Mouse (Mus musculus): ENCODE results near the gene Srgn. TPM values are rescaled to one million over a fixed set of nuclear protein-coding genes. Genes with fewer than 3 reads are reported as not detected.

Gene Srgn
- 1,000 to 10,000 TPM in 1 of 2 experiments, 100 to 1,000 TPM in 1; 762 to 1,217 TPM for polyA plus RNA-seq (2017; shearing (Covaris generic))

DNA sequence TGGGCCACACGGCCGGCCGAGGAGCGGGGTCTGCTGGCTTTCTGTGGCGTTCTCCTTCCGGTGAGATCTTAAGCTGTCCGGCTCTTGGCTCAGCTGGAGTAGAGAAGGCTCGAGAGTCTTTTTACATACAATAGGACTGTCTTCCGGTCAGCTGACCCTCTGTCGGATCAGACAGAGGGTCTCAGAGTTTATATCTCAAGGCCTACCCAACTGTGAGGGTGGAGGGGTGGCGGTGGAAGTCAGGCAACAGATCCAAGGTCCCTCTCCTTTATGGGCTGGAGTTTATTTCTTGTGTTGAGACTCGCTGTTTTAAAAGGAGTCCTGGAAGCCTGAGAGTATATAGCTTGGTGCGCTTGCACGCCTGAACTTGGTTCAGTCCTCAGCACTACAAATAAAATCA lies at the start of gene Srgn:
TSS of gene Srgn (minus strand) at position 101 of the 400 bp plus-strand sequence.

DNA sequence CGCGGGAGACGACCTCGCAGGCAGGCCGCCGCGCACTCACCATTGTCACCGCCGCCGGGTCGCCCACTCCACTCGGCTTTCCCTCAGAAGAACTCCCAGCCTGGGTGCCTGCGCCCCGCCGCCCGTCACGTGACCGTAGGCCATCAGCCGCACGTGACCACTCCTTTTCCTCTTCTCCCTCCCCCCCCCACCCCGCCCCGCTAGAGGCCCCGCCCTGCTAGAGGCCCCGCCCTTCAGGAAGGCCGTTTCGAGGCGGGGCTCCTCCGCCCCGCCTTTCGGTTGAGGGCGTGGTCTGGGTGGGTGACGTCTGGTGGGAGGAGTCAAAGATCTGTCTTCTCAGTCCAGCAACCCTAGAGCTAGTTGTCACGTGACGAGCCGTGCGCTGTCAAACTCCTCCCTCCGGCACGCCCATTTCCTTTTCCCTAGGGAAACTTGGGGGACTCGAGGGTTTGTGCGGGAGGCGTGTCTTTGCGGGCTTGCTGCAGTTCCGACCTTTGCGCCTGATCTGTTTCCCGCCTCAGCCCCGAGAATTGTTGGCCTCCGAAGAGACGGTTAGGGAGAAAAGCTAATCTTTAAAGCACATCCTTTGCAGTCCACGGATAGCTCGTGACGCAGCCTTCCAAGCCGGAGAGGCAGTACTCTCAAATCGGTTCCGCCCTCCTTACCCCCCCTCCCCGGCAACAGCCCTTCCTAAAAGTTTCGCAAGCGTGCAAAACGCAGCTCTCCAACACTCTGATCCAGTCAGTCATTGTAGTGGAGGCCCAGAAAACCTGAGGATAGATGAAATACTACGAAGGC lies 40.4 kb downstream of the Srgn start, which contains the start of gene Vps26a:
TSS of gene Vps26a (minus strand) at position 188 of the 798 bp plus-strand sequence.

DNA sequence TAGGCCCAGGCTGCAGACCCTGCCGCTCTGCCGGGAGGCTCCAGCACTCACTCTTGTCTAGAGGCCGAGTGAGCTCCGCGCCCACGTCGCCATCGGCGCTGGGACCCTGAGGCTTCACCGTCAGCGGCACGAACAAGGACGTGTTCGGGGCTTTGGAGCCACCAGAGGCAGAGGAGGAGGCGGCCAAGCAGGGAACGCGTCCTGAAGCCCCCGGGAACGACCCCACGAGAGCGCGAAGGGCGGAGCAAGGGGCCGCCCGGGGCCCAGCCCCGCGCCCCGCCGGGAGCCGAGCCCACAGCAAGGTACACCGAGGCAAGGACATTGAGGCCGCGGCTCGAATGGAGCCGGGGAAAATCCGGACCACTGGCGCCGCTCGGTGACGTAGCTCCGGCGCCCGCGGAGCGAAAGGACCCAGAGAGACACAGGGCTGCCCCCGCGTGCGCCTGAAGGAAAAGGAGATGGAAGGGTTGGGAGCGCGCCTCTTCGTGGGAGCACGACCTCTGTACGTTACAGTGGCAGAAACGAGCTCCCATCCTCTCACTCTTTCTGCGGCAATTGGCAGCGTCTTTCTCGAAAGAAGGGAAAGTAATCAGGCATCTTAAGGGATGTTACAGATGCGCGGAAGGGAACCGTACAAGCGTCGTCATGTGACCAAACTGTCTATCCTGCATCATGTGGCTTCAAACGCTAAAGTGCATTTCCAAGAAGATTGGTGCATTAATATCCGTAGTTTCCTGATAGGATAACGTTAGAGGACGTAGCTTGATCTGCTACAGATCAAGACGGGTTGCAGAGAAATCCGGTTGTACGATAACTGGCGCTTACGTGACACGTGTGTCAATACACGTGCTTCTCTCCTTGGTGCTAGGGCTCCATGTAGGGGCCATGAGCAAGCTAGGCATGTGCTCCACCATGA lies 77.6 kb downstream of the Srgn start, which contains the start of the genes 4930507D05Rik and Supv3l1:
TSS of gene 4930507D05Rik (plus strand) at position 126 of the 916 bp plus-strand sequence.
TSS of gene Supv3l1 (minus strand) at position 375 of the 916 bp plus-strand sequence.

Other genes starting within 250 kb of the Srgn start
- gene Hk1, start 147.5 kb downstream of the Srgn start, polyA plus RNA-seq (2017; shearing (Covaris generic)): 100 to 1,000 TPM; 113 to 116 TPM
- under 1 TPM; 0.35 to 0.56 TPM for gene Hkdc1, start 105.0 kb downstream of the Srgn start, polyA plus RNA-seq (2017; shearing (Covaris generic))
- gene 4930507D05Rik, start 78.0 kb downstream of the Srgn start, polyA plus RNA-seq (2017; shearing (Covaris generic)): not detected
- 10 to 100 TPM; 24.9 to 26.1 TPM for gene Supv3l1, start 77.7 kb downstream of the Srgn start, polyA plus RNA-seq (2017; shearing (Covaris generic))
- gene Vps26a, start 40.6 kb downstream of the Srgn start, polyA plus RNA-seq (2017; shearing (Covaris generic)): 10 to 100 TPM; 66.9 to 69.9 TPM
- gene Kif1bp, start 51.0 kb upstream of the Srgn start, polyA plus RNA-seq (2017; shearing (Covaris generic)): 10 to 100 TPM; 39.9 to 50.2 TPM
- gene Ddx21, start 74.8 kb upstream of the Srgn start, polyA plus RNA-seq (2017; shearing (Covaris generic)): 10 to 100 TPM; 38.8 to 43.9 TPM
- gene Ddx50, start 123.8 kb upstream of the Srgn start, polyA plus RNA-seq (2017; shearing (Covaris generic)): 100 to 1,000 TPM; 128 to 142 TPM
- gene Stox1, start 198.7 kb upstream of the Srgn start, polyA plus RNA-seq (2017; shearing (Covaris generic)): 1 to 10 TPM; 1.6 to 1.8 TPM

All from inflammation-experienced regulatory T-cells (primary cell).